Mouse (Mus musculus): ENCODE measurements around the gene Trim34a.
"Not testable (repeated sequence)": the region's sequence is repeated elsewhere in the genome, so short reads cannot be mapped to it uniquely, and the experiment has no call there.

Gene Trim34a

DNA sequence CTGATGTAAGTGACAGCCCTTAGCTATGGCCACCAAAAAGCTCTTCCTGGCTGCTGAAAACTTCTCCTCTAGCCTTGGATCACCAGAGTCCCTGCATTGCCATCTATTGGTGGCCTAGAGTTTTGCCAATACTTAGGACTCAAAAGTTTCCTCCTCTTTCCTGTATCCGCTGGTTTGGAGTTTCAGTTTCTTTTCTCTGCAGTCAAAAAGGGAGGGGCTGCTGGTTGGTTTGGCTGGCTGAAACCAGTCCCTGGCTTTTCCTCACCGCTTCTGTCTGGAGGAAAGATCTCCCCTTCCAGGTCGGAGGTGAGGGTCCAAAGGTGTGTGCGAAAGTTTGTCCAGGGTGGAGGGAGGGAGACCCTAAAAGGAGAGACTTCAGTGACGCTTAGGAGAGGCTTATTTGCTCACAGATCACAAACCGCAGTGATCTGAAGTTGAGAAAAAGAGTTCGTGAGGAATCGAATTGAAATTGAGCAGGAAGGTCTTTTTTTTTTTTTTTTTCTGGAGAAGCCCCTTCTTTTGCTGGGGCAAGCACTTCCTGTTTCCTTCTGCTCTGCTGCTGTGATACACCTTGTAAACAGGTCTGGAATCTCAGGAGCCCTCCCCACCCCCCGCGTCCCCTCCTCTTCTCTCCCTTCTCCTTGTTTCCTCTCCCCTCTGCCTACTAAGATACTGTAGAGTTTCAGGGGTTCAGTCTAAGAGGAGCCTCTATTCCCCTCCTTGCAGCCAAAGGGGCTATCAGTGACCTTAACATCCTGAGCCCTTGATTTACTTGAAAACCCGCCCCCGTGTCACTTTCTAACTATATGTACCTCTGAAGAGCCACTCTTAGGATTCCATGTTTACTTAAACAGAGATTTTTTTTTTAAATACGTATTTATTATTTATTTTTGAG lies at the start of gene Trim34a:
Trim34a (plus strand) TSS at position 171 of the 895 bp plus-strand sequence.
- peak; percentile 72 for DNase-seq

DNA sequence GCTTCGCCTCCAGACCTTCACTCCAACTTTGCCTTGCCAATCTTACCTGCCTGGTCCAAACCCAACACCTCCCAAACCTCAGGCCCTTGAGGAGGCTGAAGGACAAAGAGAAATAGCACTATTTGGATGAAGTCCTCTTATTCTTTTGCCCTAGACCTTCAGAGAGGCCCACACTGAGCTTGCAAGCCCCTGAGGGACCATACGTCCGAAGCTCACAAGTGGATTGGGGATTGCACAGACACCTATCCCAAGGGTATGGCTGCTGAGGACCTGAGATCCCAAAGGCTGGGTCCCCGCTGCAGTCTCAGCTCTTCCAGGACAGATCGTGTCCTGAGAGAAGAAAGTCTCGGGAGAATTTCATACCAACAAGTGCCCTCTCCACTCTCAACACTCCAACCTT lies 48.4 kb upstream of the Trim34a start, which contains the start of gene Olfr649:
Olfr649 (minus strand) TSS at position 101 of the 400 bp plus-strand sequence.
- DNase-seq, result no peak

GRCm38 (mm10) chr7:104199822-104200221 lies 44.4 kb upstream of the Trim34a start:
- peak; percentile 67 for DNase-seq

DNA sequence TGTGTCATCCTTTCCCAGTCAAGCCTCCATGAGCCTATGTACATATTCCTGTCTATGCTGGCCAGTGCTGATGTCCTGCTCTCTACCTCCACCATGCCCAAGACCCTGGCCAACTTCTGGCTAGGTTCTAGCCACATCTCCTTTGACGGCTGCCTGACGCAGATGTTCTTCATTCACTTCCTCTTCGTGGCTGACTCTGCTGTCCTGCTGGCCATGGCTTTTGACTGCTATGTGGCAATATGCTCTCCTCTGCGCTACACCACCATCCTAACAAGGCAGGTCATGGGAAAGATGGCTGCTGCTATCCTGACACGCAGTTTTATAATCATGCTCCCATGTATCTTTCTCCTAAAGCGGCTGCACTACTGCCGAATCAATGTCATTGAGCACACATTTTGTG lies 38.1 kb upstream of the Trim34a start:
- DNase-seq, result no peak

GRCm38 (mm10) chr7:104216011-104216535 lies 28.2 kb upstream of the Trim34a start:
- DNase-seq, result no peak

GRCm38 (mm10) chr7:104217881-104218280 lies 26.4 kb upstream of the Trim34a start:
- no peak for DNase-seq

DNA sequence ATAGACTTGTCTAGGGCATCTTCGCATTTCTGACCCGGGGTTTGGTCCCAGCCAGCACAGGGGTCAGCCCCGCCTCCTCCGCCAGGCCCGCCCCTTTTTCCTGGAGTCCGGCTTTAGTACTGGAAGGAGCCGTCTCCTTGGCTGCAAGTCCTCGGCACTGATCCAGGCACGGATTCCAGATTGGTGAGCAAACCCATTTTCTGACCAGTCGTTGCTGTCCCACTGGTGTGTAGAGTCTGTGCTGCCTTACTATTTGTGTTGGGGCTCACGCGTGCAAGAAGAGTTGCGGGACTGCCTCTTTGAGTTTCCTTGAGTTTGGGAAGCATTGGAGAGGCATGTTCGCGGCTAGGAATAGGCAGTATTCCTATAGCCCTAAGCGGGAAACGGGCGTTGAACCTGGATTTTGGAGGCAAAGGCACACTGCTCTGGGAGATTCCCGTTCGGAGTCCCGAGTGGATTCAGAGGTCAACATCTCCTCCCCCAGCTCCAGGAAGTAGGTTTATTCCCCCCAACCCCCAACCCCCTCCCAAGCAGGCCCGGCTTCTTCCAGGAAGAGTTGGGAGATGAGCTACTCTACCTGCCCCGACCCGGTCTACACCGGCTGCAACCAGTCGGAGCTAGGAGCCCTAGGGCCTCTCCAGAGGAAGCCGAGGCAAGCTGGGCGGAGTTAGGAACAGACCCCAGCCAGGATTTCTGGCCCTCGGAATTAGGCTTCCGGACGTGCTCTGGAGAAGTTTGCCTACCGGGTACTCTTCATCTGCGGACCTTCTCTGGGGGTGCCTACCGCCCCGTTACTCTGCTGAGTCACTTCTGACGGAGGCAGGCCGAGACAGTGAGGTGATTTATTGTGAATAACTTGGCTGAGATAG lies 25.3 kb upstream of the Trim34a start, which contains the start of gene Trim6:
Trim6 (plus strand) TSS at position 93 of the 869 bp plus-strand sequence.
- peak; percentile 56 for DNase-seq

- peak; percentile 10 for DNase-seq
These were observed 13.1 kb upstream of the Trim34a start for GRCm38 (mm10) chr7:104231203-104231602.

GRCm38 (mm10) chr7:104240857-104241256 lies 3.4 kb upstream of the Trim34a start:
- DNase-seq, result no peak

DNA sequence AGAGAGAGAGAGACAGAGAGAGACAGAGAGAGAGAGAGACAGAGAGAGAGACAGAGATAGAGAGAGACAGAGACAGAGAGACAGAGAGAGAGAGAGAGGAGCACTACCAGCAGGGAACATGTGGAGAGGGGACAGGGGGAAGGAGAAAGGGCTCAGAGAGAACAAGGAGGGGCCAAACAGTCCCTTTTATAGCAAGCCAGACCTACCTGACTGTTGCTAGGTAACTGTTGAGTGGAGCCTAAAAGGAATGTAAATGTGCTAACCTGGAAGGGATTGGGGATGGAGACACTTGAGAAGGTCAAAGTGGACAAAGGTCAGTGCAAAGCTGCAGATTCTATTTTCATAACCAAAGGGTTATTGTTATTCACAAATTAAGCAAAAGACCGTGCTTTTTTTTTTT lies 641 bp upstream of the Trim34a start:
- DNase-seq, result no peak

- not testable (repeated sequence) for DNase-seq
These were observed 16.1 kb downstream of the Trim34a start for GRCm38 (mm10) chr7:104260380-104260779.

GRCm38 (mm10) chr7:104265335-104265734 lies 21.1 kb downstream of the Trim34a start:
- DNase-seq, result not testable (repeated sequence)

- DNase-seq, result not testable (repeated sequence)
These were observed 35.1 kb downstream of the Trim34a start for GRCm38 (mm10) chr7:104279361-104279760.

DNA sequence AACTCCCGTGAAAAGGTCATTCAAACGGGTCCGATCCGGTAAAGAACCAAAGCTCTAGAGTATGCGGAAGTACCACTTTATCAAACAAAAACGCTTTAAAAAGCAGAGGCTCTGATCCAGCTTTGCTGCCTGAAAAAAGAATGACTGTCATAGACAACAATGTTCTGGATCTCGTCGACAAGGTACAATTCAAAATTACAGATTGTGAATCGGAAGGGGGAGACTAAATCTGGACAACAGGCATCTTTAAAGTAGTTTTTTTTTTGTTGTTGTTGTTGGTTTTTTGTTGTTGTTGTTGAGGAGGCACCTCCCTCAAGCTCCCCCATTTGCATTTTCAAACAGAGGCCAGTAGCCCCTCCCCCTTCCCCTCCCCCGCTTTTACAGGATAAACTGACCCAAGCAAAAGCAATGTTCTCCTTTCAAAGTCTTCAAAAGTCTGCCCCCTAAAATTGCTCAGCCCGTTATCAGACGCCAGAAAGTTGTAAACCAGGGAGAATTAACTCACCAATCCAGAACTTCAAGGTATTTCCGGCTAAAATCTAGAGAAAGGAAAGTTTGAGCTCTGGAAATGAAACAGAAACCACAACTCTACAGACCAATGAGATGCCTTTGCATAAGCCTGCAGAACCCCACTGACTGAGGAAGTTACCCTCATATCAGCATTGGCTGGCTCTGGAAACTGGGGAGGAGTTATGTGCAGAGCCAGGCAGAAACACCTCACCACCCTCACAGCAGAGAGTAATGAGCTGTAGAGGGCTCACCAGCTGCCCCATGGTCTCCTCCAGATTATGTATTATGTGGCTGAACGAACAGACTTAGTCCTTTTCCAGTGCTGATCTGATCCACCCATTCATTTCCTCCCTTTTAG lies 43.6 kb downstream of the Trim34a start, which contains the start of gene Trim5:
Trim5 (minus strand) TSS at position 519 of the 868 bp plus-strand sequence.
- not testable (repeated sequence) for DNase-seq

- no peak for DNase-seq
These were observed 46.4 kb downstream of the Trim34a start for GRCm38 (mm10) chr7:104290641-104291040.

DNA sequence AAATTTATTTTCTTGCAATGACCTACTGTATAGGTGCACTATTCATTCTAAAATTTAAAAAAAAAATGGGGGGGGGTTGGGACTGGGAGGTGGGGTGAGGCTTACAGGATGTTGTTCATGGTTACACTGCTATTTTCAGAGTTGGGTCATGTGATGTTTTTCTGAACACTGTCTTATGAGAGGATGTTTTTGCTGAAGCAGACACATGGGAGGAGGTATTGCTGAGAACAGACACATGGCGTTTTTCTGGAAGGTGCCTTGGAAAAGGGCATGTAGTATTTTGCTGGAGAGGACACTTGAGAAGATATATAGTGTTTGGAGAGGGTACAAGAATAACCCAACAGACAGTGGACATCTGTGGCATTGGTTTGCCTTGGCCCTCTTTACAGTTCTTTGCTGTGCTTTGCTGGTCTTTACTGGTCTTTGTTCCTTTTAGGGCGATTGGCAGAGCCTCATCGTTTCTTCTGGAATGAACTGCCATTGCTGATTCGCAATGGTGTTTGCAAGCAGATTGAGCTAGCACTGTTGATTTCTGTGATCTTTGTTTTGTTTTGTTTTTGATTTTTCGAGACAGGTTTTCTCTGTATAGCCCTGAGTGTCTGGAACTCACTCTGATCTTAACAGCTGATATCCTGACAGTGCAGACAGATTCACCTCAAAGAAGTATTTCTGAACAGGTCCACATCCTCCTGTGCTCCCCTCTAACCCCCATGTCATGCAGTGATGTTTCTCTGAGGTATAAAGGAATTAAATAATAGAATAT lies 47.6 kb downstream of the Trim34a start:
- DNase-seq, result no peak

Data from retina, postnatal 1 day (tissue).